Mouse (Mus musculus): ENCODE data around the gene Erg28.

Erg28 gene

DNA sequence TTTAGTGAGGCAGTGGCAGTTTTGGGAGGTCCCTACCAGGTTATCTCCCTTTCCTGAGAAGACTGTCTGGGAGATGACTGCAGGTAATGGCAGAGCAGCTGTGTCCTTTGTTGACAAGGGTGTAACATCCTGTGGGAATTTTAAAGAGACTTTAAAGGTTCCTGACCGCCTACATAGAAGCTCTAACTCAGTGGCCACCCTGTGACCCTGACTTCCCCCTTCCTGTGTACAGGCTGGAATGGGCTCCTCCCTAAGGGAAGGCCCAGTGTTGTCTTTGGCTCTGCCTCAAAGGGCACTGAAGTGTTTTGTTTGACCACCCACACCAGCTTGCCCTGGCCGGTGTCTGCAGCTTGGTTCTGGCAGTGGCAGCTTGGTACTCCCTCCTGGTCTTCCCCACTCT is 10.8 kb downstream of the Erg28 start:
- DNase-seq (ENCODE audit: low read depth, low spot score): no peak

DNA sequence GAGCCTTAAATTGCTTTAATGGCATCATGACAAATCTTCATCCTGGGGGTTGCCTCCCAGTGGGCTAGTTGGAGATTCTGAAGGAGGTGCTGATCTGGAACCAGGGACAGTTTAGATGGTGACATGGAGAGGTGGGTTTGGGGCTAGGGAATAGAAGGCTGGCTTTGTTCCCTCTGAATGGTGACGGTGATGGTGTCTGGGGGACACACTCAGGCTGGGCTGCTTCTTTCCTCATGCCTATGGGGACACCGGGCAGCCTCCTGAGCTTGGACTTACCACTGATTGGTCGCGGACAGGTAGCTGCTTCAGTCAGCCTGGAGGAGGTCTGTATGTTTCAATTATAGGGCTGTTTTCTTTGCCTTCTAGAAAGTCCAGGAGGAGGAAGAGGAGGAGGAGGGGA is 12.7 kb downstream of the Erg28 start:
- no peak for DNase-seq (ENCODE audit: low read depth, low spot score)

DNA sequence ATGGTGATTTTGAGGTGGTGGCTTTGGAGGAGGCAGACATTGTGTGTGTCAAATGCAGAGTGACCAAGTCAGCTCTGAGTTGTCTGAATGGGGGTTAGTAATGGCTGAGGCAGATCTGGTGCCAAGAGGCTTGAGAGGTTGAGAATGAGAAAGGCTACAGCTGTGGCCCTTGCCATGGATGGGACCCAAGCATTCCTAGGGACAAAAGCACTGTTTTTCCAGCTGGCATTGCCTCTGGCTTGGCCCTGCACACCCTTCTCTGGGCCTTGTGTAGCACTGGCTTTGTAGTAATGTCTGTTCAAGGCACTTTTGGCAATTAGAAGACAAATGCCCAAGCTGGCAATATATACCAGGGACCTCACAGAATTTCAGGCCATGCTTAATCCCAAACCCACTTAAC is 13.4 kb downstream of the Erg28 start:
- no peak for DNase-seq (ENCODE audit: low read depth, low spot score)

DNA sequence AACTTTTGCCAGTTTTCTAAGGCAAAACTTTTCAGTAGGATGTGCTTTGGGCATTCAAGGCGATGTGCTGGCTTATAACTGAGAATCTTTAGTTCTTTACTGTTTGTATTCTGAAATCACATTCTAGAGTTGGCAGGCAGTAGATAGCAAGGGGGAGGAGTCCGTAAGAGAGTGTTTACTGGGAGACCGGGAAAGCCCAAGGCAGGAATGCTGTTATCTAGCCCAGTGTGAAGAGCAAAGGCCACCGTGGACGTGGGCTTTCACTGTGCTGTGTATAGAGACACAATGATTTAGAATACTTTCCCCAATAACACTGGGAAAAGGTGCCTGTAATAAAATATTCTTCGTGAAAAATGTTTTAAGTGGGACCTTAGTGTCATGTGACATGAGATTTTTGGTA is 14.6 kb downstream of the Erg28 start:
- no peak for DNase-seq (ENCODE audit: low read depth, low spot score)

DNA sequence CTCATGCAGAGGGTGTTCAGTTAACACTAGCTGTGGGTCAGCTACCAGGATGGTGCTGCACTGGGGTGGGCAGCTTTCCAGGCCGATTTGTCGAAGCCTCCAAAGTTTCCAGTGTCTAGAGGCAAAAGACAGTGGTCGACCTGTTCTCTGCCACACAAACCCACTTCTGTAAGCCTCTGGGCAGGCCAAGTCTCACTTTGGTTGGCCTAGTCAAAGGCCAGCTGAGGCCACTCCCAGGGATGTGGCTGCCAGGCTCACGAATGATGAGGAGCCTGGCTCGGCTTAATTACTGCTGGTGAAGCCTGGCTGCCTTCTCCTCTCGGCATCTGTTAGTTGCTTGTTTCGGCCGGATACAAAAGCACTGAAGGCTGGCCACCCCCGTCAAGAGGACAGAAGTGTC is 24.3 kb downstream of the Erg28 start:
- no peak for DNase-seq (ENCODE audit: low read depth, low spot score)

DNA sequence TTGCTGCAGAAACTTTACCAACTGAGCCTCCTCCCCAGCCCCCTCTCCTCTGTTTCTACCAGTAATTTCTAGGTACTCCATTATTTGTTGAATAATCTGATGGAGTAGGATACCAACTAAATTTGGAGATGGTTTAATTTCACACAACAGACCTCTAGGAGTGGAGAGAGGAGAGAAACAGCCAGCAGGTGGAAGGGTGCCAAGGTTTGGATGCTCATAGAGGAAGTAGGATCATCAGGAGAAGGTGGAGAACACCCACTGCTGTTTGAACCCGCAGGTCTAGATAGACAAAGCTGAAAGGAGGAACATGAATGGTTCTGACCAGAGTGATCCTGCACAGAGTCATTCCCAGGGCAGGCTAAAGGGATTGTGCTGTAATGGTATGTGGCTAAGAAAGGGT is 28.8 kb downstream of the Erg28 start:
- DNase-seq (ENCODE audit: low read depth, low spot score): no peak

DNA sequence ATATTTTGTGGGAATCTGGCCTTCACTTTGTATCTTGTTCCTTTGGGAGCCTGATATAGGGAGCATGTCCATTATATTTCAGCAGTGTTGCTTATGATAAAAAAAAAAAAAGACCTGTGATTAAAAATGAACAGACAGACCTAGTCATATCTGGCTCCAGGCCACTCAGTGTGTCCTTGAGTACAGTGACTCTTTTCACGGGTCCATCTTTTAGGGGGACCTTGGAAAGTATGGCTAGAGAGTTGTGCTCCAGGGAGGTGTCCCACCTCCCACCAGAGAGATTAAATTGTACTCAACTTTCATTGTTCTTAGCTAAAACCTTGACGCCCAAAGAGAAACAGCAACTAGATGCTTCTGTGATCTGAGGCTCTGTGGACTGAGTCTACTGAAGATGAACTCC is 30.3 kb downstream of the Erg28 start:
- DNase-seq (ENCODE audit: low read depth, low spot score): no peak

DNA sequence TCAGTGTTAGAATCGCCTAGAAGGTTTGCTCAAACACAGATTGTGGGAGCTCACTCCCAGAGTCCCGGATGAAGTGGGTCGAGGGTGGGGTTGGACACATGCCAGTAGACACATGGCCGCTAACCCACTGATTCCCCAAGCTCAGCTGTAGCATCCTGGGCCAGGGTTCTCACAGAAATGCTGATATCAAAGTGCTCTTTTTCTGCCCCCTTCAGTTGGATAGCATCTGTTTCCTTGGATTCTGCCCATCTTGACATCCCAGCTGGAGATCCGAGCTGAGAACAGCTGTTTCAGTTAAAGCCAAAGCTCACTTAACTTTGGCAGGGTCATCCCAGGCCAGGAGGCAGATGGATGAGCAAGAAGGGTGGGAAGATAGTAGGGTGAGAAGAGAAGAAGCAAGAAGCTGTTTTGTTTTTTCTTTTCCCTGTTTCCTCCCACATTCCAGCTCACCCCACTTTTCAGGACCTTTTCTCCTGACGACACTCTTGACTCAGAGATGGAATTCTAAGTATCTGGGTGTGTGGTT is 31.5 kb downstream of the Erg28 start:
- no peak for DNase-seq (ENCODE audit: low read depth, low spot score)

DNA sequence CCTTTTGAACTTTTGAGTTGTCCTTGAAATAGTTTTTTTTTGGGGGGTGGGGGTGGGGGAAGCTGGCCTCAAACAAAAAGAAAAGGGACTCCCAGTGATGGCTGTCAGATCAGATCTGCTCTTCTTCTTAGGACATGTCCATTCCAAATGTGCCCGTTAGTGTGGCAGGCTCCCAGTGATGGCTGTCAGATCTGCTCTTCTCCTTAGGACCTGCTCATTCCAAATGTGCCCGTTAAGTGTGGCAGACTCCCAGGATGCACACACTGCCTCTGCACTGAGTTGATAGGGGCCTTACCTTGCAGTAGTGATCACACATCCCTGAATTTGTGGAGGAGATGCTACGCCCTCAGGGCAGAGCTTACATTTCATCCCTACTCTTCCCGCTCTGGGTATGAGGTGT is 32.2 kb downstream of the Erg28 start:
- DNase-seq (ENCODE audit: low read depth, low spot score): no peak

DNA sequence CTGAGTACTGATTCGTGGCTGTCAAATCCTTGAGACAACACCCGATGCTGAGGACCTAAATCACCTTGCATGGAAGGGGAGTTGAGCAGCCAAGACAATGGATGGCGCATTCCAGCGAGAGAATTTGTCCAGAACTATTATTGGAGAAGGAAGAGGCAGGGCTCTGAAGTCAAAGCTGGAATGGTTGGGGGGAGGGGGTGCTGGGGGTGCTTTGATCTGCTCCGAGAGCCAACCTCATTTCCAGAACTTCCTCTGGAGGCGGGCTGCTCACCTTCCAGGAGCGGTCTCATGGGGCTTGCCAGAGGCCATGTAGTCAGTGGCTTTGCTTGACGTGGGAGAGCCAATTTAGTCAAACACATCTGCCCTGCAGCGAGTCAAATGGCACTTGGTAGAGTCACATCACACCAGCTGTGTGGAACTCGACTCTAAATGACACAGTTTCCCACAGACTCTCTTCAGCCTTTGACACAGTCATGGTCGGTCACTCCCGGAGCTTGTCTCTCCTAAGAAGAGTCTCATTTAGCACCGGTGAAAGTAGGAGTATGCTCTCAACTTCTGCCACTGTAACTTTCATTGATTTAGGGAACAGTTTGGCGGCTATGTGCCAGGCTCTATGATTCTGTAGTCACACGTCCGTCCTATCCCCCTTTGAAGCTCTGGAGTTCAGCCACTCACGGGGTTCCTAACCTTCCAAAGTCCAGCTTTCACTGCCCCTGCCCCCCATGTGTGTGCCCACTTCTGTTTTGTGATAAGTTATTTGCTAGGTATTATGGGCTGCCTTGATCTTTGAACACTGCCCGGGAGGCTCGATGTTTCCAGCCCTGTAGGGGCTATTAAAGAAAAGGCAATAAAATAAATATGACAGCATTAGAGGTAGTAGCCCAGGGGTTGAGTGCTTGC is 39.2 kb downstream of the Erg28 start:
- DNase-seq (ENCODE audit: low read depth, low spot score): no peak

DNA sequence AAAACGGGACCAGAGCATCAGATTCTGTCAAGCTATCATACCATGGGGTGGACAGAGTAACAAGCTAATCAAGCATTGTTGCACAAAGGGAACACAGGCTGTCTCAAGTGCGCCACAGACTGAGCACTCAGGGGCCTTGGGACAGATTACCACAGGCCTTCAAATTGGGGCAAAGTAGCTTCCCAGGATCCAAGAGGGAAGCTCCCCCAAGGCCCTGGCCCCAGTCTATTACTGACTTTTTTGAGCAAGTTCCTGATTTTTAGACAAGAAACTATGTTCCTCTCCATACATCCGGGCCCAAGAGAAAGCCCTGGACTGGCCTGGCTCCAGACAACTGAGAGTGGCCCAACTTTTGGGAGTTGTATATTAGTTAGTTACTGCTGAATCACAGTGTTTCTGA is 42.7 kb downstream of the Erg28 start:
- DNase-seq (ENCODE audit: low read depth, low spot score): no peak

DNA sequence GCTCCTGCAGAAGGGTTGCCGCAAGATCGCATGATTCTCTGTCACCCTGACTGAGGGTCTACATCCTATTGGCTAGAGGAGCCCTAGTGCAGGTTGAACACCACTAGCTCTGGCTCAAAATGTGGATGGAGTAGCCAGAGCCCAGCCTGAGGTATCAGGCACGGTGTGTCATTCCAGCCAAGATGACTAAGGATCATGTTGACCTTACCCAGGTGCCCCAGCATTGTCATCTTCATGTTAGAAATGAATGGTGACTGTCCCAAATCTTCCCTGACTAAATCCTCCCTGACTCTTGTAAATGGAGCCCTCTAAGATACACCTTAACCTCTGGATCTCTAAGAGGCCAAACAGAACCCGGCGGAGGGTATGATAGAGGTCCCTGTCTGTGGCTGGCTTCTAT is 44.6 kb downstream of the Erg28 start:
- no peak for DNase-seq (ENCODE audit: low read depth, low spot score)

DNA sequence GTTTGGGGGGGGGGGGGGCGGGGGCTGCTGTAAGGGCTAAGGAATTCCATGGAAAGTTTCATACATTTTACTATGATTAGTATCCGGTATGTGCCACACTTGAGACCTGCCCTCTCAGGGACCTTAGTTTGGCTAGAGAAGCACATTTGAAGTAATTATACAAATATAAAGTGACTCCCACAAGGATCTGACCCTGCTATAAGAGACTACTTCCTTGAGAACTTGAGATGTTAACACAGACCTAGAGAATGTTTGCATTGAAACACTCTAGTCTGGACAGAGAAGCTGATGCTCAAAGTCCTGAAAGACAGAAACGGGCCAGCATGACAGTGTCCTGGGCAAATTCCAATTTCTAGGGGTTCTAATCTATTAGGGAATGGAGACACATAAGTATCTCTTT is 45.4 kb downstream of the Erg28 start:
- no peak for DNase-seq (ENCODE audit: low read depth, low spot score)

DNA sequence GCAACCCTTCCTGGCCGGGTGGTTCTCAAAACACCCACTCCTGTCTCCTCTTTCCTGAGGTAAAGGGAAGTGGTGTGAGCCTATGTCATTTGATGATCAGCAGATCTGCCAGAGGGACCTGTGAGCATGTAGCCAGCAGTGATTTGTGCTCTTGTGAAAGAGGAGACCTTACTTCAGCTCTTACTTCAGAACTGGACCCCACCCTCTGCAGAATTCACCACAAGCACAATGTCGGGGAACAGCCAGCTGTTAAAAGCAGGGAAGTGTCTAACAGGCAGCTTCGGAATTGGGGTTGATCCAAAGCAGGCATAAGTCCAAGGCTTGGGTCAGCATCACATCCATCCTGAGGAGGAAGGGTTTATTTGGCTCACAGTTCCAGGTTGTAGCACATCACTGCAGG is 53.0 kb downstream of the Erg28 start:
- no peak for DNase-seq (ENCODE audit: low read depth, low spot score)

DNA sequence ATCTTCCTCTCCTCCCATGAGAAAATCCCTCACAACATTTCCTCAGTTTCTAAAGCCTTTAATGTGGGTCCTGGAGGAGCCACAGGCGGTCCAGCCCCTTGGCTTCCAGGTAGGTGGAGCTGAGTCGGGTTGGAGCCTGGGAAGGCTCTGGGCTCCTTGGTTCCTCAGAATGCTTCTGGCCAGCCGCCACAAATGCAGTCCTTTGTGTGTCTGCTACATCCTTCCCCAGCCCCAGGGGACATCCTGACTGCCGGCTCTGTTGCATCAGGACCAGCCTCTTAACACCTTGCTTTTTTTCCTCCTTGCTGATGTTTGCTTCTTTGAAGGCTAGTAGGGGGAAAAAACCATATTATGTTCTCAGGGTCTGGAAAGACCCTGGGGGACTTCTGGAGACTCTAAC is 56.6 kb downstream of the Erg28 start:
- DNase-seq (ENCODE audit: low read depth, low spot score): no peak

DNA sequence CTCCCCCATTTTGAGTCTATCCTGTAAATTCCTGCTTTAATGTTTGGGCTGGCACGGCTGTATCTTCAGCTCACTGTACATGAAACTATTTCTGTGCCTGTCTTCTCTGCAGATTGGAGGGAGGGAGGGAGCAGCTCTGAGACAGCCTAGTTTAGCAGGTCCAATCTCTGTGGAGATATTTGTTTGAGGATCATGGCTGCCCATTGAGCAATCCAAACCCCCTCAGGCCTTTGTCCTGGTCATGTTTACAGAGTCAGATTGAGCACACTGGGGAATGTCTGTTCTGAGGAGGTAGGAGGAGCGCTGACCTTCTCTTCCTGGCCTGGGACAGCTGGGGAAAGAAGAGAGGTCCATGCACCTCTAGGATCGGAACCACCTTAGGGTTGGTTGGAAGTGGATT is 58.1 kb downstream of the Erg28 start:
- no peak for DNase-seq (ENCODE audit: low read depth, low spot score)

All from A20 (cell line).